Mouse (Mus musculus): ENCODE results near the gene Rasal1.

Gene Rasal1

GRCm38 (mm10) chr5:120653873-120654272, 5.3 kb downstream of the Rasal1 start:
- no peak for DNase-seq (ENCODE audit: low spot score in 2 of 2)

DNA sequence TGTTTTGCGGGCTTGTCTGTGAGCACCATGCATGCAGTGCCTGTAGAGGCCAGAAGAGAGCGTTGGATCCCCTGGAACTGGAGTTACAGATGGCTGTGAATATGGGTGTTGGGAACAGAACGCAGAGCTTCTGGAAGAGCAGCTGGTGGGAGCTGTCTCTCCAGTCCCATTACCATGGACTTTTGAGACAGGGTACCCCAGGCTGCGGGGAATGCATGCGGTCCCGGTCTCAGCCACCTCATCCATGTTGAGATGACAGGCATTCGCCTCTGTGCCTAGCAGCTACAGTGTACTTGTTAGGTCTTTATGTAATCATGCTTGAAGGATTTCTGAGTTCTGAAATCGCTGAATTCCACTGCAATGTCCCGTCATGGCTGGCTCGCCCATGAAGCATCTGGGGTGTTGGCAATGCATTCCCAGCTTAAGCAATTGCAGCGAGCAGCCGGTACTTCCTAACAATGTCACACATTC, 7.7 kb downstream of the Rasal1 start:
- DNase-seq (ENCODE audit: low spot score in 2 of 2): peak; percentile 29 to 61

GRCm38 (mm10) chr5:120660816-120661215, 12.2 kb downstream of the Rasal1 start:
- DNase-seq (ENCODE audit: low spot score in 2 of 2): peak; percentile 60 to 64

DNA sequence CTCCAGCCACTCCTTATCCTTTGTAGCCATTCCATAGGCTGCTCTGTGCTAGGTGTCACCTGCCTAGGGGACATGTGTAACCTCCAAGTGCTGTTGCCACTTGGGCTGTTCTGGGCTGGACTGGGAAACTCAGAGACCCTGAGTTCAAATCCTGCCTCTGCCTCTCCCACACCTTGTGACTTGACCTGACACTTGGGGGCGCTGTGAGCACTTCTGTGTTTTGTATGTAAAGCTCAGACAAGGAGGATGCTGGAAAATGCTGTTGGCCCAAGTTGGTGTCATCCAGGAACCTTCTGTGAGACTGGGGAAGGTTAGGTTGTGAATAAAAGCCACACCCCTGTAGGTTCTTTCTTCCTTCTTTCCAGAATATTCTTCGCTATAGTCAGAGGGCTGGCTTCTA, 16.3 kb downstream of the Rasal1 start:
- no peak for DNase-seq (ENCODE audit: low spot score in 2 of 2)

GRCm38 (mm10) chr5:120668761-120669160, 20.1 kb downstream of the Rasal1 start:
- no peak for DNase-seq (ENCODE audit: low spot score in 2 of 2)

GRCm38 (mm10) chr5:120670132-120670531, 21.5 kb downstream of the Rasal1 start:
- DNase-seq (ENCODE audit: low spot score in 2 of 2): no peak

- DNase-seq (ENCODE audit: low spot score in 2 of 2): no peak
Observed at GRCm38 (mm10) chr5:120671865-120672264, 23.3 kb downstream of the Rasal1 start.

DNA sequence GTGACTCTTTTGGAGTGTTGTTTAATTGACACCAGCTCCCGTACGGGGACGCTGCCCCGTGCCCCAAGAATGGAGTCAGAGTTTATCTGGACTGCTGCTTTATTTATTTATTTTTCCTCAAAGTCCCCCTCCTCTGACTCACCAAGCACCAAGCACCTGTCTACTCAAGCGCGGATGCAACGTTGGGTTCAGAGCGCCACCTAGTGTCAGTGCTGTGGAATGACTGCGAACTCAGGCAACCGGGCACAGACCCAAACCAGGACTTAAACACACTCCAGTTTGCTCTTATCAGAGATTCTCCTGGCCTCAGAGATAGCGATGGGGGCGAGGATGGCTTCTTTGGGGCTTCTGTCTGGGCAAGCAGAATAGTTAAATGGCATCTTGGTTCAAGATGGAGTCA, 25.0 kb downstream of the Rasal1 start:
- DNase-seq (ENCODE audit: low spot score in 2 of 2): peak in 1 of 2 experiments; percentile 68

DNA sequence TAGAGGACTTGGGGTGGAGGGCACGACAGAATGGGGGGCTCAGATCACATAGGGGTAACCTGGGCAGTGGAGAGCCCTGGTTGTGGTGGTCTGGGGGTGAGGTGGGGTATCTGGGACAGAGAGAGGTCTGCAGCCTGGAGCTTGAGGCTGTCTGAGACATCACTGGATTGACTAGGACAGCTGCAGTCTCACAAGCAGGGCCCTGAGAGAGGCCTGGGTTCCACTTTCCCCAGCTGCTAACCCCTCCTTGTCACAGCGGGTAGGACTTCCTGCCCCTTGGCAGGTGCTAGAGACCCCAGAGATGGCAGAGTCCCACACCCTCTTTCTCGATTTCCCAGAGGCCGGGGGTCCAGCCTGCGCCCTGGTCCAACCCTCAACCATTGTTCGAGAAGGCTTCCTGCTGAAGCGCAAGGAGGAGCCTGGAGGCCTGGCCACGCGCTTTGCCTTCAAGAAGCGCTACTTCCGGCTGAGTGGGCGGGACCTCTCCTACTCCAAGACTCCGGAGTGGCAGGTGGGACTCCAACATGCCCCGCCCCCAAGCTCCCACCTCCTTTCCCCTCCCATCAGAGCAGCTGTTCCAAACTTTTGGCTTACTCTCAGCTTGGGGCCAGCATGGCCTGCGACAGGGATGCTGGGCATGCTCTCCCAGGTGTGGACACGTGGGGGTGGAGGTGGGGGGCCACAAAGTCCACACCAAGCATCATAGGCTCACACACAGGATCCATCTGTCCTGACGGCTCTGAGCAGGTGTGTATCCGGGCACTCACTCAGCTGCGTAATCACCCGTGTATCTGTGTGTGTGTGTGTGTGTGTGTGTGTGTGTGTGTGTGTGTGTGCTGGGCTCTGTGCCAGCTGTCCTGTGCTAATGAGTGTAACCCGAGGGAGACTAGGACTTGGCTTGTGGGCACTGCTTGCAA, 25.9 kb downstream of the Rasal1 start:
- peak in 1 of 2 experiments; percentile 40 for DNase-seq (ENCODE audit: low spot score in 2 of 2)

GRCm38 (mm10) chr5:120677516-120677915, 28.9 kb downstream of the Rasal1 start:
- DNase-seq (ENCODE audit: low spot score in 2 of 2): no peak

DNA sequence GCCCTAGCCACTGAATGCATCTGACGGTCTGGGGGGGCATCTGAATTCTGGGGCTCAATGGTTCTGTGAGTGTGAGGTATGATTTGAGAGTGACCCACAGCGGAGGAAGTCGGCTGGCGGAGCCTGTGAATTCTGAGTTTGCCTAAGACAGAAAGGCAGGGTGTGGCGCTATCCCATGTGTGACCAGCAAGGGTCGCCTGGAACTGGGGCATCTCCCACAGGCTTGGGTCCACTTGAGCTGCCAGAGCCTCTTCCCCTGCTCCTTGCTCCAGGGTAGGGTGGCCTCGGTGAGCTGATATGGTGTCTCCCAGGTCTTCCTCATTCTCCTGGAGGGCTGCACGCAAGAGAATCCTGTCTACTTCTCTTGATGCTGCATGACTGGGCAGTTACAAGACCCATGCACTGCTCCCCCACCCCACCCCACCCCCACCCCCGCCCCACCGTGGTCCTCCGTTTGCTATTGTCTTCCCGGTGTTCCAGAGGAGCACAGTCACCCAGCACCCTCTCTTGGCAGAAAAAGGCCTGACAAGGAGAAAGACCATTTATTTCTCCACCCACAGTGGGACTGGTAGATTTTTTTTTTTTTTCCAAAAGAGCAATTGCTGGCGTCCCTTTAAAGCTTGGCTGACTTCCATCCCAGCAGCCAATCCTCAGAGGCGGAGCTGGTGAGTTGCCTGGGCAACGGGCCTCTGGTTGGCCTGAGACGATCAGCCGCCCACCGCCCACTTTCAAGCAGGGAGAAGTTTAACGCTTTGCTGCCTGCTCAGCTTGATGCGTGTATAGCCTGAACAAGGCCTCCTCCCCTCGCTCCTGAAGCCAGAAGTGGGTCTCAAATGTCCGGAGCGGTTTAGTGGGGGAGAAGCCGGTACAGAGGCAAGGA, 31.3 kb downstream of the Rasal1 start:
- peak; percentile 92 to 94 for DNase-seq (ENCODE audit: low spot score in 2 of 2)

- no peak for DNase-seq (ENCODE audit: low spot score in 2 of 2)
Observed at GRCm38 (mm10) chr5:120680918-120681317, 32.3 kb downstream of the Rasal1 start.

DNA sequence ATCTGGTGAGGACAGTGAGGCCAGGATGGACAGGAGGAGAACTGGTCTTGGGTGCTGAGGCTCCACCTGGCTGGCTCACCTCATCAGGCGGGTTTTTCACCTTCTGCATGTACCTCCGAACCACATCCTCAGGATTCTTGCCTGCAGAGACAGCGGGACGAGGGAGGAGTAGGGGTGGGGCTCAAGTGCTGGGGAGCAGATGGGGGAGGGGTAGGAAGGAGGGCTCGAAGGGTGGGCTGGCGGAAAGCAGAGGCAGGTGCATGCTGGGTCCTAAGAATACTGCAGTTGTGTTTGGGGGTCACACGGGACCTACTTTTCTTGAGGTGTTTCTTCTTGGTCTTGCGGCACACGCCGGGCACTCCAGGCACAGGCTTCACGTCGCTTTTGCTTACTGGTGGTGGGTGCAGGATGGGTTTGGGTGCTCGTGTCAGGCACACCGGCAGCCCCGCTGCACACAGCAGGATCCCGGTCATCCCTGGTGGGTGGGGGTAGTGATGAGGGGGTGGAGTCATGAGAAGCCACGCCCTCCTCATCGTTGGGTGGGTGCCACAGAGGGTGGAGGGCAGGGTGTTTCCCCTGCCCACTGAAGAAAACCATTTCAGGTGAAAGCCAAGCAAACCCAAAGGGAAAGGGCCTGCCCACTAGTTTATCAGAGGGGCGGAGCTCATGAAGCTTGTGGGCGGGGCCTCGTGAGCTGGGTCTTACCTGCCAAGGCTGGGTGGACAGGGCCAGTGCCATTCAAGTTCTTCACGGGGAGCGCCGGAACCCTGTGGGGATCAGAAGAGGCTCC, 34.6 kb downstream of the Rasal1 start:
- no peak for DNase-seq (ENCODE audit: low spot score in 2 of 2)

- no peak for DNase-seq (ENCODE audit: low spot score in 2 of 2)
Observed at GRCm38 (mm10) chr5:120685678-120686077, 37.1 kb downstream of the Rasal1 start.

DNA sequence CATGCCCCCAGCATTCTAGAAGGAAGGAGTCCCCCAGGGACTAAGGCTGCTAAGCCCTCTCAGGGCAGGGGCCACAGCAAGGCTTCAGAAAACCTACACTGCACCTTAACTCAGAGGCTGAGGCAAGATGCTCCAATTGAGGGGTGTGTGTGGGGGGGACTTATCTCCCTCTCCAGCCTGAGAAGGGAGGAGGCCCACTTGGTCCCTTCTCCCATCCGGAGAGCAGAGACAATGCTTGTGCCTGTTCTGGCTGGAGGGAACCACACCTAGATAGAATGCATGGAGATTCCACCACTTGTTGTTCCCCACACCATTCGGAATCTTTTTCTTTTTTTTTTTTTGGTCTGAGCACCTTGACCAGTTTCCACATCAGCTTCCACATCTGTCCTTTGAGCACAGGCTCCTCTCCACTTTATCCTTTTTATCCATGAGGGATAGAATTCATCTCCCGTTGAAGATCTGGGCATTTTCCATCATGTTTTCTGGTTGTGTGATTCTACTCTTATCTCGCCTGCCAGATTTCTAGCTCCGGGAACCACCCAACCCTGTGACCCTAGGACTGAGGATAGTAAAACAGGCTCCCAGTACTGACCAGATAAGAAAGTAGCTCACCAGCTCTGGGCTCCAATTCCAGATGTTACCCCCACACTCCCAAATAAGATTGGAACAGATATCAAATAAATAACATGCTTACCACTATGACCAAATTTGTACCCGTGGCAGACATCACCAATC, 38.3 kb downstream of the Rasal1 start:
- no peak for DNase-seq (ENCODE audit: low spot score in 2 of 2)

DNA sequence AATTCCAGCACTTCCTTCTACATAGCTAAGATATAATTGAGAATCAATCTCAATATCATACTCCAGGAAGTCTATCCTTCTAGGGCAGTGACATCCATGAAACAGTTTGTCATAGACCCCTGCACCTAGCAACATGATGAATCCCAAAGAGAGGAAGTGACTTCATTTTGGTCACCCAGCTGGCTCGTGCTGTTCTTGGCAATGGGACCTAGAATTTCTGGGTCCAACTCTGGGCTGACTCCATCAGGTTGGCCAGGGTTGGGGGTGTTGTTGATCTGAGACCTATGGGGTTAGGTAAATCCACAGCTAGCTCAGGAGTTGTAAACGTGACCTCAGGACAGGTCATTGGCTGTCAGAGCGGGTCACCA, 38.9 kb downstream of the Rasal1 start:
- DNase-seq (ENCODE audit: low spot score in 2 of 2): no peak

- DNase-seq (ENCODE audit: low spot score in 2 of 2): no peak
Observed at GRCm38 (mm10) chr5:120687897-120688296, 39.3 kb downstream of the Rasal1 start.

- no peak for DNase-seq (ENCODE audit: low spot score in 2 of 2)
Observed at GRCm38 (mm10) chr5:120688434-120688833, 39.8 kb downstream of the Rasal1 start.

- DNase-seq (ENCODE audit: low spot score in 2 of 2): no peak
Observed at GRCm38 (mm10) chr5:120690417-120690816, 41.8 kb downstream of the Rasal1 start.

DNA sequence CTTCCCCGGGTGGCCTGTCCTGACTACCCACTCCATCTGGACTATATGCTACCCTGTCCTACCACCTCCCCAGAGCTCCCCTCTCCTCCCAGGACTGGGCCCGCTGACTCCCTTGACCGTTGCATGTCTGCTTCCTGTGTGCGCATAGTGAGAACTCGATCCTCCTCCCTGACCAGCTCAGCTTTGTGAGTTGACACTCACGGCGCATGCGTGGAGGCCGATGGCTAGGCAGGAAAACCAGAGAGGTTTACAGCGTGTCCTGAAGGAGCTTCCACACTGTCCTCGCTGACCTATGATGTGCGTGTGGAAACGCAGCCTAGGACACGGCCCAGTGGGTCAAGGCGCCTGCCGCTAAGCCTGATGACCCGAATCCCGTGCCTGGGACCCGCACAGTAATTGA, 43.4 kb downstream of the Rasal1 start:
- DNase-seq (ENCODE audit: low spot score in 2 of 2): no peak
